Mouse (Mus musculus): Measurements from ENCODE around the gene Agpat3.
"Not testable (repeated sequence)": the region's sequence is repeated elsewhere in the genome, so short reads cannot be mapped to it uniquely, and the experiment has no call there.

Agpat3 gene

DNA sequence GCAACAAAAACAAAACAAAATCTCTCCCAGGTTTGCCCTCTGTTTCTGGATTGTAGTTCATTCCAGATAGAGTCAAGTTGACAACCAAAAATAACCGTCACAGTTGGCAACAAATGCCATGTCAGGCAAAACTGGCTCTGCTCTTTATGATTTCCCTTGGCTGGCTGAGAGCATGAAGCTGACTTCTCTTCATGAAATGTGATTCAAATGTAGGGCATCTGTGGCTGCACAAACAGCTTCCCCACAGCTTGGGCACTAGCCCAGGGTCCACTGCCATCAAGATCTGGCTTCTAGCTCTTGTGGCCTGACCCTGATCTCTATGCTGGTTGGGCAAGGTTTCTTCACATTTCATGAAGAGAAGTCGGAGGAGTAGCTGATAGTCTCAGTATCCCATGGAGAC lies 9.7 kb upstream of the Agpat3 start:
- no peak for DNase-seq (ENCODE audit: low read depth)

DNA sequence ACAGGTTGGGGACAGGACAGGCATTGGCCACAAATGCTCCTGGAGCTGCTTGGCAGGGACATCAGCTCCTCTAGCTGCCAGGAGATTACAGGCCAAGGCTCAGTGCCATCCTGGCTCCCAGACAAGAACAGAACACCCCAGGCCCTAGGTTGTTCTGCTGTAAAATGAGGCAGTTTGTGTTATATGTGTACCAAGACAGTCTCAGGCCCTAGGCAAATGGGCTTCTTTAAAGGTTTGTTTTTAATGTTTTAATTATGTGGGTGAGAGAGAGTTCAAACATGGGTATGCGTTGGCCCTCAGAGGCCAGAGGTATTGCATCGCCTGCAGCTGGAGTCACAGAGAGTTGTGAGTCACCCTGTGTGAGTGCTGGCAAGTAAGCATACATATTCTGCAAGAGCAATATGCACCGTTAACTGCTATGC lies 8.0 kb upstream of the Agpat3 start:
- no peak for DNase-seq (ENCODE audit: low read depth)

DNA sequence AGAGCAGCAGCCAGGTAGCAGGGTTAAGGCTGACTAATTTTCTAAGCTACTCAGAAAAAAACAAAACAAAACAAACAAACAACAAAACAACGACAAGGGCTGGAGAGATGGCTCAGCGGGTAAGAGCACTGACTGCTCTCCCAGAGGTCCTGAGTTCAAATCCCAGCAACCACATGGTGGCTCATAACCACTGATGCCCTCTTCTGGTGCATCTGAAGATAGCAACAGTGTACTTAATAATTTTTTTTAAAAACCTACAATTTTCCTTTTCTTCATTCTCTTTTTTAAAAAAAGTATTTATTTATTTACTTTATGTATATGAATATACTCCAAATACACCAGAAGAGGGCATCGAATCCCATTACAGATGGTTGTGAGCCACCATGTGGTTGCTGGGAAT lies 6.7 kb upstream of the Agpat3 start:
- not testable (repeated sequence) for DNase-seq (ENCODE audit: low read depth)

DNA sequence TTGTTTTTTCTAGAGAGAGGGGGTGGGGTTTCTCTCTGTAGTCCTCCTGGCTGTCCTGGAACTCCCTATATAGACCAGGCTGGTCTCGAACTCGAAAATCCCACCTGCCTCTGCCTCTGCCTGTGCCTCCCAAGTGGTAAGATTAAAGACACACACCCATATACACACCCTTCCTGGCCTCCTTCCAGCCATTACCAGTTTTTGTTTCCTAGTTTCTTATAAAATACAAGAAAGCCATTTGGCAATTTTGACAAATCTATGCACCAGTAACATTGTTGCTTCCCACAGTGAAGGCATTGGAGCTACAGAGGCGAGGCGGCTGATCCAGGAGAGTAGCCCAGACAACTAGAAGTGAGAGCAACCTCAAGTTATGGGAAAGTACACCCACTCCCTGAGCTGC lies 6.0 kb upstream of the Agpat3 start:
- no peak for DNase-seq (ENCODE audit: low read depth)

DNA sequence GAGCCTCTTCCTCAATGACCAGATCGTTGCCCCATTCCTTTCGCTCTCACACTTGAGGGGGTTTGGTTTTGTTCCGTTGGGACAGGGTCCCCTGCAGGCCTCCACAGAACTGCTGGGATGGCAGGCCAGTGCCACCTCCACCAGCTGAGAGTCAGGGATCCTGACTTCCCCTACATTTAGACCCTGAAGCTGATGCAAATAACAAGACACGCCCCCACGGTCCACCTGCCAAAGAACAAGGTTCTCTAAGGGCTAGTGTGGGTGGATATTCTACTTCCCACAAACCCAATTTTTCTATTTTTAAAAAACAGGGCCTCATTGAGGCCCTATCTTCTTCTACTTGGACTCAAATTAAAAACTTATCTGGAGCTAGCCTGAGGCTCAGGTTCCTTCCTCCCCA lies 5.5 kb upstream of the Agpat3 start:
- no peak for DNase-seq (ENCODE audit: low read depth)

DNA sequence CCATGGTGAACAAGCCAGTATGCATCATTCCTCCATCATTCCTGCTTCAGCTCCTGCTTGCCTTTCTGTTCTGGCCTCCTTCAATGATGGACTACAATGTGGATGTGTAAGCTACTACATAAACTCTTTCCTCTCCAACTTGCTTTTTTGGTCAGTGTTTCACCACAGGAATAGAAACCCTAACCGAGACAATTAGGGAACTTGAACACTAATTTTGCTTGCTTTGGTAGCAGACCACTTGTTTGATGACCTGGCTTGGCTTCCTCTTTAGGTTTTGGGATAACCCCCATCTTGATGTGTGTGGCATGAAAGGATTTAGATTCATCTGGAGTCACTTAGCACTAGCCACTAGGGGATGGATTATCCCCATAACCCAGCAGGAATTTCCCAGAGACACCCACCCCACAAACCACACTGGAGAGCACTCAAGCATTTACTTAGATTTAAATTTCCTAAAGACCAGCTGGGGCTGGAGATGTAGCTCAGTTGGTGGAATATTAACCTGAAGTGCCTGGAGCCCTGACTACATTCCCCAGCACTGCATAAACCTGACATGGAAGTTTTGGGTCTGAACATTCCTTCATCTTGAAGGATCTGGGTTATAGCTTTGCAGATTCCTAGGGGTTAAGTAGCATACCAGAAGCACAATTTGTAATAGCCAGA lies 3.8 kb upstream of the Agpat3 start:
- DNase-seq (ENCODE audit: low read depth) = no peak

DNA sequence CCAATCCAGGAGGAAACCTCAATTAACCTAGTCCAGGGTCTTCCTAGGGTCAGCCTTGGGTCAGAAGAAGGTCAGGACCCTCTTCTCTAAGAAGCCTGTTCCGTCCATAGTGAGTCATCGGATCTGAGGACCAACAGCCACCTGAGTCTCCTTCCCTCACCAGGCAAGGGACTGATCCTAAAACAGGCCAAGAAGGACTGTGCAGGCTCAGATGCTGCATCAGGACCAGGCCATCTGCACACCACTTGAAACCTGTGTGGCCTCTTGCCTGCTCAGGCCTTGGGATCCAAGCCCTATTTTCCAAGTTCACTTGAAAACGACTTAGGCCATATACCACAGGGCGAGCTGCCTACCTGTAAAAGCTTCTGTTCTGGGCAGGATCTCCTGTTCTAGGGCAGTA lies 907 bp upstream of the Agpat3 start:
- DNase-seq (ENCODE audit: low read depth) = no peak

DNA sequence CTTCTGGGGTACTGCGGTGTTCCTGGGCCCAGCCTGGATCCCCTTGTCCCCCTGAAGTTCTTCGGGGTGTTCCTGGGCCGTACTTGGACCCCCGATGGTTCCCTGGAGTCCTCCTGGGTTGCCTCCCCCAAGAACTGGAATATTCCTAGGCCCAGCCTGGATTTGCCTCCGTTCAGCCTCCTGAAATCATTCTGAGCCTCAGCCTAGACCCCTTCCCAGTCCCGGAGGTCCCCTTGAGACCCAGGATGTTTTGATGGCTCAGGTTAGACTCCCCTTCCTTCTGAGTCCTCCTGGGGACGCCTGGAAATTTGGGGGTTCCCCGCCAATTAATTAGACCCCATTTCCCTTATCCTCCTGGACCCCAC lies 359 bp upstream of the Agpat3 start:
- no peak for DNase-seq (ENCODE audit: low read depth)

DNA sequence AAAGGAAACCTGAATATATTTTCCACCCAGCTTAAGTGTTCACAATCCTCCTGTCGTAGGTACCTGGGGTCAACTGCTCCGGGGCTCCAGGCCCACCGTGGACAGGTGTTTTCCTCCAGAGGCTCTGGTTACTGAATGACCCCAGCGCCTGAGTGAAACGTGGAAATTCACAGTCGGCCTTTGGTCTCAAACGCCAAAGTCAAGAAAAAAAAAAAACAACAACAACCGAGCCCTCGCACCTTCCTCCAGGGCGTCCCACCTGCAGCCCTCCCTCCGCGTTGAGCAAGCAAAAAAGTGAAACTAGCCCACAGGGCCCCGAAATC lies 764 bp downstream of the Agpat3 start:
- DNase-seq (ENCODE audit: low read depth) = no peak

DNA sequence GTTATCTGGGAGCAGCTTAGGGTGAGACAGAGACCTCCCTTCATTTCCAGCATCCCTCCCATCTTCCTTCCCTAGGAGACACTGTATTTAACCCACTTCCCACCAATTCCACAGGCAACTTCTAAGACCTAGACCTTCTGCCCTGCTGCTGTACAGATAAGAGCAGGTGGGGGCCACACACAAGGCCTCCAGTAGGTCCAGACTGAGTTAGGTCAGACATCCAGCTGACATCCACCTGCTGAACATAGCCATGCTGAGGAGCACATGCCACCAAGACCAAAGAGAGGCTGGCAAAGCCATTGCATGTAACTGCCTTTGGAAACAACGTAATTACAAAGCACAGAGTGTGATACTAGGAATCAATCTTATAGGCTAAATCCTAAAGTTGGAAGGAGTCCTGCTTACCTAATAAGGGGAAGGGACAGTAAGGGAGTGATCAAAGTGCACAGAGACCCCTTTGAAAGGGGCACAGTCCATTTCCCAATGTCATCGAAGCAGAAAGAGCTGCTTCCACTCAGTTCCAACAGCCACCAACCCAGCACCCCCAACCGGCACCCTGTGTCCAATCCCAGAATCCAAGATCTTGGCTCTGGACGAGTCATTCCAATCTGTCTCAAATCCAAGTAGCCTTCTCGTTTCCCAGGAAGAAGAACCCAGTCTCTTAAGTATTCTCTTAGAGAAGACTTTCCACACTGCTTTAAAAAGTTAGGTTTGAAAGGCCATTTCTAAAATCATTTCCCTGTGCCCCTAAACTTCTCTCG lies 1.3 kb downstream of the Agpat3 start:
- no peak for DNase-seq (ENCODE audit: low read depth)

DNA sequence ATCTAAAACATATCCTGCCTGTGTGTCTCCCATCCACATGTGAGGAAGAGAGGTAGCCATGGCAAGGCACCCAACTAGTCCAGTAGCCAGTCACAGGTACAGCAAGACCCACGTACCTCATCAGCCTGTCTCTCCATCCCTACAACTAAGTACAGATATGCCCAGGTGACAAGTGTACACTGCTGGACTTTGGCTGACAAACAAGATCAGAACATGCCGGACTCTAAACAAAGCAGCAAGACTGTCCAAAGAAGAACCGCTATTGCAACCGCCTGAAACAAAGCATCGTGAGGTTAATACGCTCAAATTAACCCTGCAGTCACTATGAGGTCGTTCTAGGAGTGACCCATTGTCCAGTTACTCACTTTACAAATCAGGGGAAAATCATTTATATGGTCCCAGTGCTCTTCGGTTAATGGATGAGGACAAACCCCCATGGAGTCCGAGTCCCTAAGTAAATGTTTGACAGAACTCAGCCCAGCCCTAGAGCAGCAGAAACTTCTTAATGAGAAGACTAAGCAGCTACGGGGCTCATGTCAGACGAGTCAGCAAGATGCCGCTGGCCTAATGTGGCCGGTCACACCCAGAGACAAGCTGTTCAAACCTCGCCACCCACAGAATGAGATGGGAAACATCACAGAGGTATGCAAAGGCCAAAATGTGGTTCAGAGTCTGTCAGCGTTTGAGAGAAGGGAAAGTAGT lies 2.7 kb downstream of the Agpat3 start:
- DNase-seq (ENCODE audit: low read depth) = no peak

DNA sequence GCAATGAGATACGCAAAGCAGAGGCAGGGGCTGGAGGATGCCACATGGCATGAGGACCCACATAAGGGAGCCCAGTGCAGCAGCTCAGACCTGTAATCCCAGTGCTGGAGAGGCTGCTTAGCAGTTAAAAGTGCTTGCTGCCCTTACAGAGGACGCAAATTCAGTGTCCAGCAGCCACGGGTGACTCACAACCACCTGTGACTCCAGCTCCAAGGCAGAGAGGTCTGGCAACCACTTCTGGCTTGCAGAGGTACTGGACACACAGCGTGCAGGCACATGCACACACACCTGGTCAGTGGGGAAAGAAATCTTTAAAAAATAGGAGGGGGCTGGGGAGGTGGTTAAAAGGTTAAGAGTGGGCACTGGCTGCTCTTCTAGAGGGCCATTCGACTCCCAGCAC lies 4.1 kb downstream of the Agpat3 start:
- DNase-seq (ENCODE audit: low read depth) = no peak

DNA sequence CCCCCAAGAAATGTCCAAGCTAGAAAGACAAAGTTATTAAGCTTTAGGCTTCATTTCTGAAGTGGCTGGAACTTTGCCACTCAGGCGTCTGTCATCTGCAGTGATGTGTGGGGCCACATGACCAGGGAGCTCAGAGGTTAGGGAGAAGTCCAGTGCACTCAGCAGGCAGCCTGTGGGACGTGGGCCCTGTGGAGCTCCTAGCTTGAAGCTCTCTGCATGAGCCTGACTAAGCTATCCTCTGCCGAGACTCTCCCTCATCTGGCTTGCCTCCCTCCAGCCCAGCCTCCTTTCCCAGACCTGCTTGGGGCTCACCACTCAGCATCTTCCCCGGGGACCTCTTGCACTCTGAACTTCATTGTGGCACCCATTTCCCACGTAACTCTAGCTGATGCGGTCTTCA lies 4.8 kb downstream of the Agpat3 start:
- no peak for DNase-seq (ENCODE audit: low read depth)

DNA sequence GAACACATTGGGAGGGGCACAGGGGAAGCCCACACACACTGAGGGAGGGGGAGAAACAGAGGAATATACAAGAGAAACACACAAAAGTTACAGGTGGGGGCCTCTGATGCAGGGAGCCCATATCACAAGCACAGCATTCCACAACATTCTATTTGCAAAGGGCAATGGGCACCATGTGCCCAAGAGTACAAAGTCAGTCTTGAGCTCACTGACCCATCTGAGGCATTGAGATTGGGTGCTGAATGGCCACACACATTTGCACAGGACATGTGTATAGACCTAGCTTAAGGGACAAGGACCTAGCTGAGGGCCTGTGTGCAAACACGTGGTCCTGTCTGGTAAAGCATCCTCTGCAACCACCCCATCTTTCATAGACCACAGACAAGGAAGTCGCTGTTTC lies 6.8 kb downstream of the Agpat3 start:
- no peak for DNase-seq (ENCODE audit: low read depth)

DNA sequence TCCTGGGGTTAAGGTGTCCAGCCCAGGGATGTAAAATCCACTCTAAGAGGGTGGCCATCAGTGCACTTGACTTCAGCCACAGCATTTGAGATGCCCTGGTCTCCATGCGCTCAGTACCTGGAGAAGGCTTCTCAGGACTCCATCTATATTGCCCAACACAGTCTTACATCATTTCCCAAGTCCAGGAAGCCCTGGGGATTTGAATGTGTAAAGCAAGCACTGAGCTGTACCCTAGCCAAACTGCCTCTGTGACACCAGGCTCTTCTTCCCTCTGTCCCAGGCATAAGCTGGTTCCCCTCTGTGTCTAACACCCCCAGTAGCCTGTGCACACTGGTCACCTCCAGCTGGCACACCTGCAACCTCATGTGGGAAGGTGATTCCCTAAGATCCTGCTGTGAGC lies 10.2 kb downstream of the Agpat3 start:
- no peak for DNase-seq (ENCODE audit: low read depth)

DNA sequence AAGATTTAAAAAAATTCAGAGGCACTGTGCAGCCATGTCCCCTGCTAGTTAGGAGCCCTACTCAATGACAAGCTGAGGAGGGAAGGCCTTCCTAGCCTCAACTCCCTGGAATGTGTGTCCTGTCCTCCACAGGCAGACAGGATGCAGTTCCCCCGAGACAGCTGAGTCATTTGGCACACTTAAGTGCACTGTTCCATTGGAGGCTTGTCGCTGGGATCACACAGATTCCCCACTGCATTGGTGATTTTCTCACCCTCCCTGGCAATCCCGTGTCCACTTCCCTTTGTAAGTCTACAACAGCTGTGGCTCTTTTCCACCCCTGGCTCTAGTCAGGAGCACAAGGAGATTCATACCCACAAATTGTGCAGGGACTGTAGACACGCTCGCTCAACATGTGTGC lies 14.1 kb downstream of the Agpat3 start:
- no peak for DNase-seq (ENCODE audit: low read depth)

DNA sequence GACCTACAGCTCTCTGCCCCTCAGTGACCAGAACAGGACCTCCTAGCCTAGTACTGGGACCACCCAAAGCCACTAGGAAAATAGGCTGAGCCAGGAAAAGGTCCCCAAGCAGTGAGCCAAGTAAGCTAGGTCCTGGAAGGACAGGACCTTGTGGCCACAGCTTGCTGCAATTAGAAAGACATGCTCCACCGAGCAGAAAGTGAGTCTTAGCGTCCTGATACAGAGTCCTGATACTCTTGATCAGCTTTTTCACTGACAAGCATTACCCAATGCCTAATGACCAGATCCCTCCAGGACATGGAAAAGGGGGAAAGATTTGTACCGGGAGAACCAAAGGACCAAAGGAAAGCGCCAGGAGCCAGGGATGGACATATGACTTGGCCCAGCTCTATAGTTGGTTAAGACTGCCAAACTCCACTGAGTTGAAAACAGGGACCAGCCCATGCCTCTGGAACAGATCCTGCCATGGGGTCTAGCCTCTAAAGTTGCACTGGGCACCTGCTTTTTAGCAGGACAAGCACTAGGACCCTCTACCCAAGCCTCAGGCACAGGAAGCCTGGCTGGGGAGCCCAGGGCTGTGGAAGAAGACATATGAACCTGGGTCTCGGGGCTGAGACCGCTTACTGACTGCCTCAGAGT lies 17.2 kb downstream of the Agpat3 start:
- DNase-seq (ENCODE audit: low read depth) = no peak

DNA sequence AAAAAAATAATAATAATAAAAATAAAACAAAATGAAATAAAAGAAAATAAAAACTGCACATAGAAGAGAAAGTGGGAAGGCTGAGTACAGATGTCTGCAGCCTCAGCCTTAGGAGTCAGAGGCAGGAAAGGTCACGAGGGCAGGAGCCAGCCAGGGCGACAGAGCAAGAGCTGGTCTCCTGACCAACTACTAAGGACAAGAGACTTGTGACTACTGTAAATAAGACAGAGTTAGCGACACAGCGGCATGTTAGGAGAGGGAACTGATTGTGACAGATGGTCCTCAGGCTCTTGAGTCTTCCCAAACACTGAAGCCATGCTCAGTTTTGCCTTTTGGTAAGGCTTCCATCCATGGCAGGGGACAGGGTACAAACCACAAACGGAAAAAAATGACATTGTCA lies 20.7 kb downstream of the Agpat3 start:
- DNase-seq (ENCODE audit: low read depth) = no peak

DNA sequence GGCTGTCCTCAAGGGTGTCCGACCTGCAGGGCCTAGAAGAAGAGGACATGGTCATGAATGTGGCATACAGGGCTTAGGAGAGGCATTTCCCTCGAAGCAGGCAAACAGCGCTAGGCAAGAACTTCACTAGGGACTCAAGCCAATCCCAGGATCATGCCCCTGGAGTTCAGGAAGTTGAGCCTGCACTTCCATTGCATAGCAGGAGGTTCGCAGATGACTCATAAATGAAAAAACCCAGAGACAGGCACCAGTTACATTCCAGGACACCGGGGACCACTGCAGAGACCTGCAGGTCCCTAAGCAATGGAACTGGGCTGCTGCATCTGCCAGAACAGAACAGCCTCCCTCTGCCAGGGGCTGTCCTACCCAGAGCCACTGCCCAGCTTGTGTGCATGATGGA lies 23.0 kb downstream of the Agpat3 start:
- no peak for DNase-seq (ENCODE audit: low read depth)

DNA sequence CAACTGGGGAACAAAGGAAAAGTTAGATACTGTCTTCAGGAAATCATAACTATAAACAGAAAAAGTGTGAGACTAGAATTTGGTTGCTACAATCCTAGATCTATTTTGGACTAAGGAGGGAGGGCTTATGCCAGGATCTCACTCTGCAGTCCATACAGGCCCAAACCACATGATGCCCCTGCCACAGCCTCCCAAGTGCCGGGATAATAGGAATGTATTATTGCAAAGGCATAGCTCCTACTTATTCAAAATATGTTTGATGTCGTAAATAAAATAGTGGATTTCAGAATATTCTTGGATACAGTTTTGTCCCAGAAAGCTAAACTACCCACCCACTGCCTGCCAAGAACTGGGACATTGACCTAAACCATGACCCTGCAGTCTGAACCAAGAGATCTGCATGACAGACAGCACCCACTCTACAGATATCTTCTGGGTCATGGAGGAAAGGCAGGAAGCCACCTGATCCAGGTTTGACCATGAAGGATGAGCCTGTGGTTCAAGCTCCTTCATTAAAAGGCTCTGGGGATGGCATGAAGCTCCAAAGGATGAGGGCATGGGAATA lies 24.2 kb downstream of the Agpat3 start:
- no peak for DNase-seq (ENCODE audit: low read depth)

DNA sequence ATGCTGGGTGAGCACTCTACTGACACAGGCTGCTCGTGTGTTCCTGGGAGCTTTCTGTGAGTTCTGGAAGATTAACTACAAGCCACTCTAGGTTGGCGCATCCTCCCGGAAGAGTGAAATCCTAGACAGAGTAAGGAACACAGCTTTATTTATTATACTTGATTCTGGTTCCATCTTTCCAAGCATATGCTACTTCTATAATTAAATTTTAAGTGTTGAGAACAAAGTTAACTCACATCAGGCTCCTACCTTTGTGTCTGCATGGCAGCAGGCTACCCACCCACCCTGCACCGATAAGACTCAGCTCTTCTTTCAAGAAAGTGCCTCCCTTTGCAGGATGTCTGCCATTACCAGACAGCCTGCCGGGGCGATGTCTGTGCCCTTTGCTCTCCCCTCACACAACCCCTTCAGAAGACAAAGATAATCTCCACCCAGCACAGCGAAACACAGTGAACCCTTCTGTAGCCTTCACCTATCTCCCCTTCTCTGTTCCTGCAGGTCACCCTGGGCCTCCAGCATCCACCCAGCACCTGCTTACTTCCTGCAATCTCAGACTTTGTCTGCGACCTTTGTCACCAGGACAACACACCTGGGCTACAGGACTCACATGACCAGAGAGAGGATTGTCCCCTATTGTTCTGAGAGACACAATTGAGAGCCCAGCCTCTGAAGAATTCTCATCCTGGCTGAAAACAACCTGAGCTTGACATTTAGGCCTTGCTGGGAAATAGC lies 26.2 kb downstream of the Agpat3 start:
- no peak for DNase-seq (ENCODE audit: low read depth)

DNA sequence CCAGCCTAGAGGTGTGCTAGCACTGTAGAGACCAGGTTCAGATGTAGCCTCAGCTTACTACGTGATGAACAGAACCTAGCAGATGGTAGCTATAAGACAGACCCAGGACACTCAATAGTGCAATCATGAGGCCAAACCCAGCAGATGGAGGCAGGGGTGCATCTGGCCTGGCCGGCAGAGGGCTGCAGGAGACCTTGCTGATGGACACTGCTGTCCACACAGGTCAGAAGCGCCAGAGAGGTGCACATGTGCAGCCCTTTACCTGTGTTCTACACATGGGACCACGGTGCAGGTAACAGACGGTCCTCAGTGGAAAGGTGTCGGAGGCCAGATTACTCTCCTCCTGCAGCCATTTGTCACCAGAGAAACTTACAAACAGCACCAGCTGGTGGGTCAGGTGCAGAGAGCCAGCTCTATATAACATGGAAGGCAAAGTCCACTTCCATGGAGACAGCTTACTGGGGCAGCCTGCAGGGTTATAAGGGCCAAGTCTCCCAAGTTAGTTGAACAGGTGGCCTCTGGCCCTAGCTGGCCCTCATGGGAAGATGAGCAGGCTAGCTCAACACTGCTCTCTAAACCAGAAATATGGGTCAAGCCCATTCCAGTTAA lies 27.6 kb downstream of the Agpat3 start:
- no peak for DNase-seq (ENCODE audit: low read depth)

Data from c-Kit-positive CD71-negative TER-119-negative erythroid progenitor cells, embryonic 14.5 days (primary cell).